27 mouse cellular contexts compared by ENCODE assay signal in the genomic region with DNA sequence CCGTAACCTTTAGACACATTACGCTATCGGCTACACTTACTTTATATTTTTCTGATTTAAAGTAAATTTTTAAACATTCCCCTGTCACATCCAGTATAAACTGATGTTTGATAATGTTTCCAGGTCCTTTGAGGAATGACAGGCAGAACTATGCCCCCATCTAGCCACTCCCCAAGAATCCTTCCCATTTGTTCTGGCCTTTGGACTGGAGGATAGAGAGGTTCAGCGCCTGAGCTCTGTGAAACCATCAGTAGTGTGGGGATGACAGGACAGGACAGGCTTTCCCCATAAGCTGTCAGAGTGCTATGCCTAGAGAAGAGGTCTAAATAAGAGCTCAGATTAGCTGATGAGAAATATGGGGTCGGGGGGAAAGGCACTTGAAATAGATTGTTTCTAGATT.
DNase-seq lines count a peak whose midpoint lies in the region; ATAC-seq and TF ChIP-seq lines count a peak whose summit lies in the region.
"Had no signal": no experiment of that assay in that cellular context is flagged by ENCODE, and none has a peak within 500 bp of the region (broad histone marks: within the 10 kb centered on the region; RNA-seq: fewer than 3 reads in every experiment).

No protein-coding gene starts in this region.

- peaks cover 11% of the 10 kb centered on the region for H3K4me1 ChIP-seq in liver, postnatal 0 days (ENCODE audit: insufficient read depth)
- peaks cover 6% of the 10 kb centered on the region for H3K4me1 ChIP-seq in liver, embryonic 12.5 days

- H3K4me2 ChIP-seq in liver, postnatal 0 days (ENCODE audit: low read depth, low read length) = 0 out of 2 replicates have a peak overlapping the region, but pooled peaks have one; percentile 18
- no peak overlapping the region for H3K4me2 ChIP-seq in liver, embryonic 12.5 days
- H3K4me2 ChIP-seq: forebrain, embryonic 13.5 days; heart, embryonic 12.5 days; heart, embryonic 15.5 days had no signal

- H3K4me3 ChIP-seq in liver, postnatal 0 days (ENCODE audit: low read depth, low read length) = no peak overlapping the region
- H3K4me3 ChIP-seq in liver, embryonic 12.5 days = no peak overlapping the region
- H3K4me3 ChIP-seq: forebrain, embryonic 10.5 days; forebrain, embryonic 13.5 days; heart, adult 2 months; heart, embryonic 12.5 days; heart, embryonic 15.5 days had no signal

- peaks cover 19% of the 10 kb centered on the region for H3K27me3 ChIP-seq in liver, postnatal 0 days (ENCODE audit: insufficient read depth, low read length)
- peaks cover 50% of the 10 kb centered on the region for H3K27me3 ChIP-seq in liver, embryonic 12.5 days (replicated peaks)
- H3K27me3 ChIP-seq: CH12.LX; heart, embryonic 15.5 days; Patski had no signal

- H3K27ac ChIP-seq in liver, postnatal 0 days (ENCODE audit: low read depth) = no peak overlapping the region
- no peak overlapping the region for H3K27ac ChIP-seq in liver, embryonic 12.5 days
- H3K27ac ChIP-seq: forebrain, embryonic 10.5 days; forebrain, embryonic 13.5 days; heart, adult 2 months; heart, embryonic 15.5 days; hindbrain, embryonic 14.5 days; hindbrain, postnatal 0 days had no signal

- H3K9me3 ChIP-seq in liver, postnatal 0 days (ENCODE audit: low read length) = no peaks in the 10 kb centered on the region
- no peaks in the 10 kb centered on the region for H3K9me3 ChIP-seq in liver, embryonic 12.5 days (replicated peaks)
- H3K9me3 ChIP-seq: forebrain, embryonic 10.5 days; forebrain, embryonic 13.5 days; heart, embryonic 12.5 days; heart, embryonic 15.5 days had no signal

- intact Hi-C loops in heart, postnatal 14 days (cut with DNase I) = loop anchor here (2.0 to 10.0 kb wide), 3 partner anchors 167 to 580 kb away; no protein-coding TSS in a partner anchor

- H3K9ac ChIP-seq in liver, postnatal 0 days (replicated peaks) = no peak overlapping the region
- no peak overlapping the region for H3K9ac ChIP-seq in liver, embryonic 12.5 days
- H3K9ac ChIP-seq: forebrain, embryonic 13.5 days; heart, embryonic 12.5 days; heart, embryonic 15.5 days; hindbrain, embryonic 14.5 days had no signal

- DNase-seq in heart, adult 11 months = peak; percentile 69
- DNase-seq in heart, postnatal 14 days = no peak
- peak; percentile 38 for DNase-seq in kidney, adult 9 months
- no peak for DNase-seq in kidney, postnatal 25 days
- DNase-seq in liver, postnatal 0 days = no peak
- DNase-seq: adrenal gland, postnatal 10 days; adrenal gland, postnatal 36 days; B cell, adult 2 months; cerebellum, adult 18-20 months; cerebellum, adult 9-10 months; cerebellum, postnatal 14 days; gastrocnemius, postnatal 25 days; heart, adult 2 months; heart, postnatal 10 days; heart, postnatal 4 days had no signal

- no peak for ATAC-seq in liver, postnatal 0 days
- no peak for ATAC-seq in liver, embryonic 12.5 days
- ATAC-seq: forebrain, embryonic 13.5 days; forebrain, embryonic 16.5 days; hindbrain, postnatal 0 days; inflammation-experienced regulatory T-cells, adult 6 months; Patski had no signal

- no peak for TF ChIP-seq EP300 in liver, postnatal 0 days (IDR thresholded peaks at IDR 0.05; ENCODE audit: low read depth)

- WGBS in liver, postnatal 0 days (ENCODE audit: insufficient replicate concordance) = 78% methylated on average over 5 of the region's 5 CpGs
- WGBS in liver, embryonic 12.5 days (ENCODE audit: insufficient replicate concordance) = 68% methylated on average over 5 of the region's 5 CpGs

- no peaks in the 10 kb centered on the region for H3K36me3 ChIP-seq in liver, postnatal 0 days (replicated peaks; ENCODE audit: insufficient read depth, low read length)
- no peaks in the 10 kb centered on the region for H3K36me3 ChIP-seq in liver, embryonic 12.5 days
- H3K36me3 ChIP-seq: forebrain, embryonic 10.5 days; G1E; heart, embryonic 12.5 days; heart, embryonic 15.5 days had no signal

- no peak for TF ChIP-seq CTCF in liver, postnatal 0 days (IDR thresholded peaks at IDR 0.05; ENCODE audit: low read depth)

Comparison
In these comparisons a context has a peak if more than half of its experiments do, and no peak if none do; other contexts are left out.
1. DNase-seq: peak in heart, adult 11 months (single experiment) and kidney, adult 9 months (single experiment); none in heart, postnatal 14 days (0 of 2), kidney, postnatal 25 days (0 of 2) and liver, postnatal 0 days (single experiment).